Mouse (Mus musculus): ENCODE measurements around the gene Mgll. TPM values are rescaled to one million over a fixed set of nuclear protein-coding genes. Genes with fewer than 3 reads are reported as not detected.

Mgll gene
- total and polyA plus RNA-seq, 2 experiments, result 81.3 to 158 TPM

DNA sequence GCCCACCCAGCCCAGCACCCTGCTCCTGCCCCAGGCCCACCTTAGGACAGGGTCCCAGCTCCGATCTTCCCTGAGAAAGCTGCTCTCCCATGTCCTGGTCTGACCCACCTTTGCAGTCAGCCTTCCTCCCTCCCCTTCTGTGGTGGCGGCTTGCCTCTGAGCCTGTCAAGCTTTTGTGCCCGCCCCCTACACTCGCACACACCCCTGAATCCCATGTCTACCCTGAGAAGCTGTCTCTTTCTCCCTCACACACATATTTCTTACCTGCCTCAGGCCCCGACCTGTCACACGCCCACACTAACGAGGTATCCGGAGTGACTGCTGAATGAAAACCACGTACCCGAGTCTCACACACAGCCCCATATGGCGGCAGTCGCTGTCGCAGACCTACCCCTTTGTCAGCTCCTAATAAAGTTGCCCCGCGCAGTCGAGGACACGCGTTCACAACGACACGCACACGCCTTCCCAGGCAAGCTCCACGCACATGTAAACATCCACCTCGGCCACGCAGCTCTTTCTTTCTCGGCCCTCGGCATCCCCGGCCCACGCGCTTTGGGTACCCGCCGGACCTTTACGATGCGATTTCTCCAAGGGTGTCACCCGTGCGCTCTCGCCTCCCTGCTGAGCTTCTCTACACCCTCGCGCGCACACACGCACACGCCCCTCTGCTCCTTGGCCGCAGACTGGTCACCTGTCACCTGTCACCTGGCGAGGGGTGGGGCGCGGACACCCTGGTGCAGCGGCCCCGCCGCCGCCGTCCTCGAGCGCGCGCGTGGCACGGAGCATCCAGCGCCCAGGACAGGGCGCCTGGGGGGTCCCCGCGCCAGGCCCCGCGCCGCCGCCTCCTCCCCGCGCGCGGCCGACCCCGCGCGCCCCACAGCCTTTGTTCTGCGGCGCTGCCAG is 150.0 kb downstream of the Mgll start:
- Histone ChIP-seq H3K36me3 (ENCODE audit: control insufficient read depth, insufficient read depth, low read length) (no peaks in the 10 kb centered on the region), H3K4me3 (ENCODE audit: insufficient read depth, low read depth, low read length) (peak overlapping the region; percentile 40), H3K4me1 (ENCODE audit: control insufficient read depth, insufficient read depth, low read length) (peaks cover 3% of the 10 kb centered on the region; the same call in 1 of the 2 replicates), H3K27ac (replicated peaks; ENCODE audit: insufficient read depth, low read depth, low read length) (no peak overlapping the region), H3K27me3 (ENCODE audit: control insufficient read depth, insufficient read depth, low read length) (peaks cover 14% of the 10 kb centered on the region), H3K9ac (ENCODE audit: low read depth, low read length) (peak overlapping the region; percentile 41; the same call in 1 of the 2 replicates), H3K79me2 (ENCODE audit: control insufficient read depth, insufficient read depth, low read length) (no peaks in the 10 kb centered on the region)
- 5% methylated on average over 74 of the region's 74 CpGs for WGBS
- no peak for TF ChIP-seq CTCF (IDR thresholded peaks at IDR 0.05; ENCODE audit: low read depth, low read length)
- no peak for TF ChIP-seq POLR2A (IDR thresholded peaks at IDR 0.05; ENCODE audit: extremely low read depth, insufficient read depth, low read length)
- no peak for DNase-seq (ENCODE audit: extremely low read depth, low read depth, low spot score)

DNA sequence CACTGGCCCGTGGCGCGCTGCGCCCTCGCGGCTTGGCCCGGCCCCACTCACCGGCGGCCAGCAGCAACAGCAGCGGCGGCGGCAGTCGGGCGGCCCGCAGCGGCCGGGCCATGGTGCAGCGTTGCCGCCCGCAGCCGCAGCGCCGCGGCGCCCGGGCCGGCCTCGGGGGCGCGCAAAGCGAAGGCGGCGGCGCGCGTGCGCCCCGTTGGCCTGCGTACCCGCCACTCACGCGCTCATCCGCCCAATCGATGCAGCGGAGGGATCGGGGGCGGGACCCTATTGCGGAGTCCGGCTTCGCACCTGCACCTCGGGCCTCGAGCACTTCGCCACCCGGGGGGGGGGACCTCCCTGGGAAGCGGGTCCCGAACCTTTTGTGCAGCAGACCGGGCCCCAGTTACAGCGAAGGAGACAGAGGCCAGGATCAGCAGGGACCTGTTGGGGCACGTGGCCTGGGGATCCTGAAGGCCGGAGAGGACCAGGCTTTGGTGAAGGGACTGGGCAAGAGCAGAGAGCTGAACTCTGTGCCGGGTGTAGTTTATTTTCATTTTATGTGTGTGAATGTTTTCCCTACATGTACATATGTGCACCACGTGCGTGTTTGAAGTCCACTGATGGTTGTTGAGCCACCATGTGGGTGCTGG is 150.8 kb downstream of the Mgll start, which contains the start of gene Podxl2:
Gene Podxl2 (minus strand): TSS at position 177 of the 641 bp plus-strand sequence.
- H3K27me3 ChIP-seq (ENCODE audit: control insufficient read depth, insufficient read depth, low read length), result peaks cover 14% of the 10 kb centered on the region
- peak within 1 kb of the TSS; percentile 40 for H3K4me3 ChIP-seq (ENCODE audit: insufficient read depth, low read depth, low read length)
- no peak for DNase-seq (ENCODE audit: extremely low read depth, low read depth, low spot score)
- 9% methylated on average over 63 of the region's 63 CpGs for WGBS
- H3K4me1 ChIP-seq (ENCODE audit: control insufficient read depth, insufficient read depth, low read length), result peaks cover 3% of the 10 kb centered on the region; the same call in 1 of the 2 replicates
- no peak for TF ChIP-seq POLR2A (IDR thresholded peaks at IDR 0.05; ENCODE audit: extremely low read depth, insufficient read depth, low read length)
- no peak for TF ChIP-seq CTCF (IDR thresholded peaks at IDR 0.05; ENCODE audit: low read depth, low read length)
- peak within 1 kb of the TSS; percentile 41; the same call in 1 of the 2 replicates for H3K9ac ChIP-seq (ENCODE audit: low read depth, low read length)
- H3K79me2 ChIP-seq (ENCODE audit: control insufficient read depth, insufficient read depth, low read length), result no peaks in the 10 kb centered on the region
- no peaks in the 10 kb centered on the region for H3K36me3 ChIP-seq (ENCODE audit: control insufficient read depth, insufficient read depth, low read length)
- H3K27ac ChIP-seq (replicated peaks; ENCODE audit: insufficient read depth, low read depth, low read length), result no peak within 1 kb of the TSS

Other genes with a start within 250 kb of the Mgll start
- 145 and 183 TPM in 2 replicates for gene Sec61a1, start 205.5 kb upstream of the Mgll start, total RNA-seq (2014; rRNA removed)
- gene Sec61a1, start 205.5 kb upstream of the Mgll start, polyA plus RNA-seq (2012; rRNA removed), result 255 and 340 TPM in 2 replicates
- 1.0 and 1.7 TPM in 2 replicates for gene Kbtbd12, start 86.5 kb upstream of the Mgll start, total RNA-seq (2014; rRNA removed)
- 0.19 and 0.29 TPM in 2 replicates for gene Kbtbd12, start 86.5 kb upstream of the Mgll start, polyA plus RNA-seq (2012; rRNA removed)
- 28.2 and 28.3 TPM in 2 replicates for gene Abtb1, start 117.6 kb downstream of the Mgll start, total RNA-seq (2014; rRNA removed)
- 54.7 and 60.0 TPM in 2 replicates for gene Abtb1, start 117.6 kb downstream of the Mgll start, polyA plus RNA-seq (2012; rRNA removed)
- gene Podxl2, start 150.6 kb downstream of the Mgll start, total RNA-seq (2014; rRNA removed), result 0.46 and 0.60 TPM in 2 replicates
- gene Podxl2, start 150.6 kb downstream of the Mgll start, polyA plus RNA-seq (2012; rRNA removed), result 0.89 and 2.0 TPM in 2 replicates
- gene Mcm2, start 174.4 kb downstream of the Mgll start, total RNA-seq (2014; rRNA removed), result 3.3 and 5.5 TPM in 2 replicates
- 2.4 and 3.1 TPM in 2 replicates for gene Mcm2, start 174.4 kb downstream of the Mgll start, polyA plus RNA-seq (2012; rRNA removed)
- 15.8 and 18.3 TPM in 2 replicates for gene Tpra1, start 177.8 kb downstream of the Mgll start, total RNA-seq (2014; rRNA removed)
- 60.2 and 76.3 TPM in 2 replicates for gene Tpra1, start 177.8 kb downstream of the Mgll start, polyA plus RNA-seq (2012; rRNA removed)